Mouse (Mus musculus) testis, postnatal 14 days (tissue): ENCODE data around the gene Nacc1.
A peak's percentile ranks its signal among the peaks of the same experiment; 100 is the strongest.

Experiments
- DNase-seq: peaks from one replicate; pipeline ENCODE4 v3.0.0; 2021; ENCODE audit warnings: low spot score

Nacc1 gene

GRCm38 (mm10) chr8:84661961-84662571 lies 25.6 kb downstream of the Nacc1 start:
- peak; percentile 66 for DNase-seq

DNA sequence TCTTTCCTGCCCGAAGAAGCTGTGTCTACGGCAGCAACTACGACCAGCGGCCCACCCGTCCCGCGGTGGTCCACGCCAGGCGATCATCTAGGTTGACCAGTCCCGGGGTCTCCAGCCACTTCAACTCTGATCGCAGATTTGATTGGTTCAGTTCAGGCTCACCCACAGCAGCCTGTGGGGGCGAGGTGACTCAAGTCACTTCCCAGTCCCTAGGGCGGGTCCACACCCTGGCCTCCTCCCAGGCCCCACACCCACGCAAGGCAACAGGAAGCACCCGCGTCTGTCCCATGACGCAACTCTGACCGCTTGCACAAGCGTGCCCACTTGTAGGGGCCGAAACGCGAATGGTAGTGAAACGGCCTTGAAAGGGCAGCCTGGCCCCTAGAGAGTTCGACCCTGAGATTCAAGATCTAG lies 26.2 kb downstream of the Nacc1 start:
- peak; percentile 85 for DNase-seq

- DNase-seq = peak; percentile 70
Measured at GRCm38 (mm10) chr8:84660819-84661457, 26.7 kb downstream of the Nacc1 start.

DNA sequence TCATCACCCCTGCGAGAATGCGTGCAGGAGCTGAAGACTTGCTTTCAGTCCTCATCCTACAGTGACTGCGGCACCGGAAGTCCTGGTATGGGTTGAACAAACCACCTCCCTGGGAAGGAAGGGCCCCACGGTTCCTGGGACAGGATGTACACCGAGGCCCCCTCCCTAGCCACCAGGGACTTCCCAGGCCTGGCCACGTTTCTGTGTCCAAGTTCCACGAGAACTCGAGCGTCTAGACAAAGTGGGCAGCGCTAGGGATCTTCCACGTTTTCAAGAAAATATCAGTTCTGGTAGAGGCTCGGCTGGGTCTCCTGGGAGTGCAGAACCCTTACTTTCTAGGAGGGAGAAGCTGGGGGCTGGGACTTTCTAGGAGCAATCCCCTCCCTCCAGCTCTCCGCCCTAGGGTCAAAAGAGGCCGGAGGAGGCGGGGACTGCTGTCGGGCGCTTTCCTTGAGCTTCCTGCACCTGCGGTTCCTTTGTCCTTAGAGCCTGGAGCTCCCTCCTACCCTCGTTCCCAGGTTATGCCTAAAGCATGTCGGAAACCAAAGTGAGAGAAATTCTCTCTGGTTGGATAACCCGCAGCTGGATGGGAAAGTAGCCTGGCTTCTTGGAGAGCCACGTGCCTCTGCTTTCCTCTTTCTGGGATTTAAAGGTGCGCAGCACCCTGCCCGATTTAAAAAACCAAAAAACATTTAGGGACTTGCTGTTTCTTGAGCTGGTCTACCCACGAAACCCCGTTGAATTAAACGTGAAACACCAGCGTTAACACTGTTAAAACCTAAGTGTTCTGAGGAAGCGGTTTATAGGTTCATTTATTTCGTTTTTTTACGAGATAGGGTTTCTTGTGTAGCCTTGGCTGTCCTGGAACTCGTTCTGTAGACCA lies 27.5 kb downstream of the Nacc1 start:
- DNase-seq = peak; percentile 69

DNA sequence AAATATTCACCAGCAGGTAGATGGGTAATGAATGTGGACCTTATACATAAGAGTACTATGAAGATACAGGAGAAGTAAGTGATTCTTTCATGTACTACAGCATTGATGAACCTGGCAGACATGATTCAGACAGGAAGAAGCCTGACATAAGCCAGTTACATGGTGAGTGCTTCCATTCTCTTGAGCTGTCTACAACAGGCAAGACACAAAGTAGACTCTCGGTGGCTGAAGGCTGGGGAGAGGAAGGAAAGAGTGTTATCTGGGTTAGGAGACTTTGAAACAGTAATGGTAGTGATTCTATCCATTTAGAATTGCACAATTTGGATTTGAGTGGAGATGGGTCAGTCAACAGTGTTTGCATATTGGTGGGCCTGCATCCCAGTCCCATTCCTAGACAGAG lies 28.7 kb downstream of the Nacc1 start:
- DNase-seq = no peak

GRCm38 (mm10) chr8:84657680-84658079 lies 30.0 kb downstream of the Nacc1 start:
- no peak for DNase-seq

- DNase-seq = no peak
Measured at GRCm38 (mm10) chr8:84657203-84657602, 30.5 kb downstream of the Nacc1 start.

DNA sequence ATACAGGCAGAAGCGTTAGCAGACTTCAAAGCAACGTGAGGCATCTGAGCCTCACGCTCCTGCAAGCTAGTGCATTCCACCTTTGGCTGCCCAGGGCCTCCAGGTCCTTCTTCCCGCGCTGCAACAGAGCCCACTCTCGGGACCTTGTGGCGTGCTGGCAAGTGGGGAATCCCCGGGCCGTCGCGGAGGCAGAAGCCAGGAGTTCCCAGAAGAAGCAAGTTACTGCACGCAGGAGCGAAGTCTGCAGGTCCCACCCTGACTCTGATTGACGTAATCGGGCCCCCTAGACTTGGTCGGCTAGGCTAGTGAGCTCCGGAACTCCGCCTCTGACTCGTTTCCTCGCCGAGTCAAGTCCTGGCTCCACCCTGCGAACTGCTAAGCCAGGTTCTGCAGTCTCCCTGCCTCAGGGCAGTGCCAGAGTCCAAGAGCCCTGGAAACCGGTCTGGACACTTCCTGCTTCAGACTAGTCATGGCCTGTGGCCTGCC lies 31.0 kb downstream of the Nacc1 start:
- DNase-seq = peak; percentile 74

DNA sequence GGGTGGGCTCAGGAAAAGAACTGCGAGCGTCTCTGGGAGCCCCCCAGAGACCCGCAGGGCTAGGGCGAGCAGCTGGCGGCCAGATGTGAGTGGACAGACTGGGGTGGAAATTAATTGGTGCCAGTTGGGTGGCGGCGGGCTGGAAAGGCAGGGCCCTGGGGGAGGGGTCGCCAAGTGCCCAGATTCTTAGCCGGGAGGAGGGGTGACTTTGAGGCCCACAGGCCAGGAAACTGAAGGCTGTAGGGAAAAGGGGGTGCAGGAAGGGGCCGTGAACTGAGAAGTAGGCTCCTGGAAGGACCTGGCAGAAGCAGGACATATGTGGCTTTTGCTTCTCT lies 31.5 kb downstream of the Nacc1 start:
- DNase-seq = no peak

- no peak for DNase-seq
Measured at GRCm38 (mm10) chr8:84655336-84656190, 32.1 kb downstream of the Nacc1 start.

GRCm38 (mm10) chr8:84654597-84654996 lies 33.1 kb downstream of the Nacc1 start:
- no peak for DNase-seq

- no peak for DNase-seq
Measured at GRCm38 (mm10) chr8:84653092-84653631, 34.5 kb downstream of the Nacc1 start.

GRCm38 (mm10) chr8:84650213-84650612 lies 37.4 kb downstream of the Nacc1 start:
- DNase-seq = no peak

DNA sequence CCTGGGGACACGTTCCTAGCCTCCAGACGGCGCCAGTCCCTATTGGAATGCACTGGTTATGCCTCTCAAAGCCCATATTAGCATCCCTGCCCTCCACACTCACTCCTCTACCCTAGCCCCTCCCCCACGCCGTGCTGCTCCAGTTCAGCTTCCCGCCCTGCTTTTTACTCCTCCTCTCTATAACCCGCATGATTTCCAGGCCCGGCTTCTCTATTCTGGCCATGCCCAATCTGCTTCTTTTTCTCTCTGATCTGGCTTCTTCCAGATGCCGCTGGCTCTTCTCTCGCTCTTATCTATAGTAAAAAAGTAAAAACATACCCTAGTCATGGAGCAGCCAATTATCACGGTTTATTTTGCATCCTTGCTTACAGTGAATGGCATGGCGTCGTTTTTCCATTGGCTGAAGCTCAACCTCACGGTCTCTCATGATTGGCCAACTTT lies 40.2 kb downstream of the Nacc1 start:
- DNase-seq = no peak

GRCm38 (mm10) chr8:84646800-84647199 lies 40.9 kb downstream of the Nacc1 start:
- no peak for DNase-seq

- DNase-seq = no peak
Measured at GRCm38 (mm10) chr8:84643019-84643418, 44.6 kb downstream of the Nacc1 start.

- DNase-seq = no peak
Measured at GRCm38 (mm10) chr8:84641578-84642361, 45.9 kb downstream of the Nacc1 start.

DNA sequence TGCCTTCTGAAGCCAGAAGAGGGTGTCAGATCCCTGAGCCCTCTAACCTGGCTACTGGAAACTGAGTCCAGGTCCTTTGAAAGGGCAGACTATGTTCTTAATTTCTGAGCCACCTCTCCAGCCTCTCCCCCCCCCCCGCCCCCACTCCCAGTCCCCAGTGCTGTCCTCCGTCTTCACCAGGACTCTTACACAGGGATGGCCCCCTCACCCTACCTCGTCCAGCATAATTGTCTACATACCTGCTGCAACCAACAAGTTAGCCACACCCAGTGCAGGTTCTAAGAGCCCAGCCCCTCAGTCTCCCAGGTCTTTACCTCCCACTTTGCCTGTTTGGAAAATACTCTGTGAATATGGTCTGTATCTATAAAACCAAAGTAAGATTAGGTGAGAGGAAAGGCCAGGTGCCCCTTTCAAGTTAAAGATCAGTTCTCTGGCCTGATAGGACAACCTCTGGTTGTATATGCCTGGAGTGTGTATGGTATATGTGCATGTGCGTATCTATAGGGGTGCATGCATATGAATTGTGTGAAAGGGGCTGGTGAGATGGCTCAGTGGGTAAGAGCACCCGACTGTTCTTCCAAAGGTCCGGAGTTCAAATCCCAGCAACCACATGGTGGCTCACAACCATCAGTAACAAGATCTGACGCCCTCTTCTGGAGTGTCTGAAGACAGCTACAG lies 46.9 kb downstream of the Nacc1 start:
- no peak for DNase-seq

- DNase-seq = no peak
Measured at GRCm38 (mm10) chr8:84640010-84640588, 47.6 kb downstream of the Nacc1 start.
